Mouse (Mus musculus) forebrain, embryonic 10.5 days (tissue): ENCODE measurements at regions not wholly inside any gene's neighbourhood (a gene's known extent, or its start where the extent isn't known, plus 50 kb on each side); places are given as distances from the start of the nearest gene placed in this dataset.
A peak's percentile ranks its signal among the peaks of the same experiment; 100 is the strongest.

Source experiments
- DNase-seq: peaks from one replicate; pipeline ENCODE4 v3.0.0-alpha.2; 2017; ENCODE audit warnings: low spot score; ENCODE audit errors: extremely low spot score
- H3K27ac ChIP-seq: fragments of 300-500 bp; sonication (generic); 2 replicates; pipeline ENCODE4 v1.5.1; 2016; ENCODE audit warnings: mild to moderate bottlenecking
- H3K27me3 ChIP-seq: fragments of 300-500 bp; sonication (generic); 2 replicates; pipeline ENCODE4 v1.6.1; 2016; ENCODE audit warnings: mild to moderate bottlenecking; ENCODE audit not compliant: poor library complexity, severe bottlenecking
- H3K36me3 ChIP-seq: fragments of 300-500 bp; sonication (generic); replicated peaks from 2 replicates; pipeline ENCODE4 v1.6.1; 2016; ENCODE audit warnings: mild to moderate bottlenecking, moderate library complexity
- H3K4me1 ChIP-seq: fragments of 300-500 bp; sonication (generic); 2 replicates; pipeline ENCODE4 v1.6.1; 2016
- H3K4me3 ChIP-seq: fragments of 300-500 bp; sonication (generic); 2 replicates; pipeline ENCODE4 v1.5.1; 2016; ENCODE audit warnings: mild to moderate bottlenecking, moderate library complexity
- H3K9me3 ChIP-seq: fragments of 300-500 bp; sonication (generic); 2 replicates; pipeline ENCODE4 v1.6.1; 2016; ENCODE audit warnings: mild to moderate bottlenecking, moderate library complexity
- WGBS: fragments of 180-500 bp; shearing (Covaris S2); methylation state at CpG from one replicate; pipeline ENCODE4 v1.1.7; 2016; 5-methylcytosine and 5-hydroxymethylcytosine counted together

- Histone ChIP-seq H3K4me1 (peaks cover 36% of the 10 kb centered on the region), H3K9me3 (no peaks in the 10 kb centered on the region), H3K4me3 (no peak overlapping the region), H3K27me3 (peaks cover 7% of the 10 kb centered on the region; the same call in 1 of the 2 replicates), H3K36me3 (no peaks in the 10 kb centered on the region), H3K27ac (no peak overlapping the region)
- 84% methylated on average over 5 of the region's 5 CpGs for WGBS
- no peak for DNase-seq
These were observed 53.2 kb upstream of the Ddah1 start for GRCm38 (mm10) chr3:145705317-145705716.

- Histone ChIP-seq H3K4me1 (peaks cover 36% of the 10 kb centered on the region), H3K9me3 (no peaks in the 10 kb centered on the region), H3K36me3 (no peaks in the 10 kb centered on the region), H3K4me3 (no peak overlapping the region), H3K27ac (peak overlapping the region; percentile 85), H3K27me3 (peaks cover 7% of the 10 kb centered on the region; the same call in 1 of the 2 replicates)
- DNase-seq = no peak
- WGBS = 61% methylated on average over 9 of the region's 9 CpGs
These were observed 54.3 kb upstream of the Ccn1 start for GRCm38 (mm10) chr3:145704054-145704453.

- no peaks in the 10 kb centered on the region for H3K36me3 ChIP-seq
- peaks cover 7% of the 10 kb centered on the region; the same call in 1 of the 2 replicates for H3K27me3 ChIP-seq
- 4% methylated on average over 11 of the region's 11 CpGs for WGBS
These were observed 53.7 kb upstream of the Ccn1 start for GRCm38 (mm10) chr3:145703411-145703924.

GRCm38 (mm10) chr3:145702739-145703138 is 53.0 kb upstream of the Ccn1 start:
- no peak for DNase-seq
- 63% methylated on average over 5 of the region's 5 CpGs for WGBS
- Histone ChIP-seq H3K27ac (peak overlapping the region; percentile 85), H3K36me3 (no peaks in the 10 kb centered on the region), H3K9me3 (no peaks in the 10 kb centered on the region), H3K4me3 (no peak overlapping the region), H3K4me1 (peaks cover 36% of the 10 kb centered on the region), H3K27me3 (peaks cover 7% of the 10 kb centered on the region; the same call in 1 of the 2 replicates)

More at GRCm38 (mm10) chr3:145703411-145703924, 53.7 kb upstream of the Ccn1 start:
- H3K4me1 ChIP-seq = peaks cover 36% of the 10 kb centered on the region
- peak overlapping the region; percentile 19; the same call in 1 of the 2 replicates for H3K4me3 ChIP-seq
- H3K27ac ChIP-seq = peak overlapping the region; percentile 85
- peak; percentile 65 for DNase-seq
- no peaks in the 10 kb centered on the region for H3K9me3 ChIP-seq

GRCm38 (mm10) chr3:145701945-145702344 is 52.2 kb upstream of the Ccn1 start:
- no peaks in the 10 kb centered on the region for H3K36me3 ChIP-seq
- no peaks in the 10 kb centered on the region for H3K9me3 ChIP-seq
- H3K27ac ChIP-seq = 0 out of 2 replicates have a peak overlapping the region, but pooled peaks have one; percentile 85
- peaks cover 7% of the 10 kb centered on the region; the same call in 1 of the 2 replicates for H3K27me3 ChIP-seq
- H3K4me3 ChIP-seq = no peak overlapping the region
- WGBS = 80% methylated on average over 6 of the region's 6 CpGs
- peaks cover 36% of the 10 kb centered on the region for H3K4me1 ChIP-seq
- no peak for DNase-seq
